Mouse (Mus musculus) spleen, adult 2 months (tissue): Measurements from ENCODE around the gene Capn15.

Source experiments
- CTCF ChIP-seq: fragments of 200-500 bp; IDR thresholded peaks from 2 replicates; pipeline ENCODE4 v1.5.1; 2011; ENCODE audit warnings: mild to moderate bottlenecking, inconsistent platforms; ENCODE audit not compliant: insufficient read depth, insufficient read length, insufficient replicate concordance; ENCODE audit errors: extremely low read depth
- POLR2A ChIP-seq: fragments of 200-500 bp; IDR thresholded peaks from 2 replicates; pipeline ENCODE4 v1.6.1; 2011; ENCODE audit warnings: low read depth, low read length, inconsistent platforms

- TF ChIP-seq CTCF (no peak), POLR2A (no peak)
These were observed 23.1 kb downstream of the Capn15 start for GRCm38 (mm10) chr17:25962413-25962905.
